Mouse (Mus musculus) spleen, embryonic (tissue): ENCODE data around the gene Dhrs4.

Experiments used
- CTCF ChIA-PET: fragments of 350-600 bp; sonication (Branson Sonifier 250); formaldehyde crosslinking; loops from one replicate; lab custom pipeline; 2022; lab: Charles Lee

Gene Dhrs4

GRCm38 (mm10) chr14:55484430-55485085 lies 6.0 kb downstream of the Dhrs4 start:
- CTCF ChIA-PET, result no interaction called here

GRCm38 (mm10) chr14:55486836-55487235 lies 8.3 kb downstream of the Dhrs4 start:
- CTCF ChIA-PET, result no interaction called here

- CTCF ChIA-PET, result interaction anchor here (0.7 kb wide), 1 partner anchor 95 kb away, joined by 7 read pairs; the partner anchor contains the start of gene Emc9
Observed at GRCm38 (mm10) chr14:55490361-55491201, 12.0 kb downstream of the Dhrs4 start, which contains the start of gene Carmil3. TSS of gene Carmil3 (plus strand) at chr14:55490651.

GRCm38 (mm10) chr14:55491291-55491833 lies 12.8 kb downstream of the Dhrs4 start:
- CTCF ChIA-PET, result no interaction called here

GRCm38 (mm10) chr14:55492103-55492502 lies 13.5 kb downstream of the Dhrs4 start:
- CTCF ChIA-PET, result interaction anchor here (0.5 kb wide), 1 partner anchor 13 kb away, joined by 5 read pairs; no protein-coding TSS in a partner anchor

GRCm38 (mm10) chr14:55495509-55496240 lies 17.1 kb downstream of the Dhrs4 start:
- CTCF ChIA-PET, result interaction anchor here (0.8 kb wide), 1 partner anchor 62 kb away, joined by 3 read pairs; no protein-coding TSS in a partner anchor

- CTCF ChIA-PET, result interaction anchor here (0.6 to 0.9 kb wide), 3 partner anchors 22 to 61 kb away, joined by 3 to 5 read pairs (median 5); no protein-coding TSS in a partner anchor
Observed at GRCm38 (mm10) chr14:55496761-55497448, 18.3 kb downstream of the Dhrs4 start.

- CTCF ChIA-PET, result interaction anchor here (0.7 to 0.9 kb wide), 2 partner anchors 21 to 59 kb away, joined by 5 read pairs; no protein-coding TSS in a partner anchor
Observed at GRCm38 (mm10) chr14:55497449-55497821, 18.9 kb downstream of the Dhrs4 start.

- CTCF ChIA-PET, result interaction anchor here (0.6 kb wide), 1 partner anchor 14 kb away, joined by 5 read pairs; no protein-coding TSS in a partner anchor
Observed at GRCm38 (mm10) chr14:55505612-55506011, 27.1 kb downstream of the Dhrs4 start.

- CTCF ChIA-PET, result no interaction called here
Observed at GRCm38 (mm10) chr14:55507801-55508200, 29.2 kb downstream of the Dhrs4 start.

- CTCF ChIA-PET, result no interaction called here
Observed at GRCm38 (mm10) chr14:55509540-55509939, 31.0 kb downstream of the Dhrs4 start.

- CTCF ChIA-PET, result no interaction called here
Observed at GRCm38 (mm10) chr14:55510125-55510731, 31.7 kb downstream of the Dhrs4 start, which contains the start of gene Cpne6. TSS of gene Cpne6 (plus strand) at chr14:55510445.

GRCm38 (mm10) chr14:55511037-55511436 lies 32.5 kb downstream of the Dhrs4 start:
- CTCF ChIA-PET, result no interaction called here

- CTCF ChIA-PET, result no interaction called here
Observed at GRCm38 (mm10) chr14:55513927-55514326, 35.4 kb downstream of the Dhrs4 start.

- CTCF ChIA-PET, result no interaction called here
Observed at GRCm38 (mm10) chr14:55515846-55516245, 37.3 kb downstream of the Dhrs4 start.

GRCm38 (mm10) chr14:55518897-55519296 lies 40.3 kb downstream of the Dhrs4 start:
- CTCF ChIA-PET, result interaction anchor here (0.6 kb wide), 1 partner anchor 22 kb away, joined by 5 read pairs; no protein-coding TSS in a partner anchor

GRCm38 (mm10) chr14:55519604-55520003 lies 41.0 kb downstream of the Dhrs4 start:
- CTCF ChIA-PET, result no interaction called here

GRCm38 (mm10) chr14:55520451-55521361 lies 42.1 kb downstream of the Dhrs4 start:
- CTCF ChIA-PET, result interaction anchor here (0.6 kb wide), 1 partner anchor 1614 kb away, joined by 5 read pairs; no protein-coding TSS in a partner anchor

- CTCF ChIA-PET, result no interaction called here
Observed at GRCm38 (mm10) chr14:55524062-55524461, 45.5 kb downstream of the Dhrs4 start.
